Mouse (Mus musculus) layer of hippocampus, postnatal 10 days (tissue): Measurements from ENCODE around the gene Itpr1. TPM values are rescaled to one million over a fixed set of nuclear protein-coding genes. Genes with fewer than 3 reads are reported as not detected.
A peak's percentile ranks its signal among the peaks of the same experiment; 100 is the strongest.

Experiments used
- DNase-seq, 2 experiments: peaks; one replicate each; pipeline ENCODE4 v3.0.0; 2021; ENCODE audit warnings: low spot score in 2 of 2
- total RNA-seq, 2 experiments: library from RNA; stranded (reverse); gene quantifications; 2 replicates each; pipeline ENCODE4 v1.2.3; 2021

Gene Itpr1
- total RNA-seq, 2 experiments from 2014 or later, result 79.2 to 94.8 TPM

DNA sequence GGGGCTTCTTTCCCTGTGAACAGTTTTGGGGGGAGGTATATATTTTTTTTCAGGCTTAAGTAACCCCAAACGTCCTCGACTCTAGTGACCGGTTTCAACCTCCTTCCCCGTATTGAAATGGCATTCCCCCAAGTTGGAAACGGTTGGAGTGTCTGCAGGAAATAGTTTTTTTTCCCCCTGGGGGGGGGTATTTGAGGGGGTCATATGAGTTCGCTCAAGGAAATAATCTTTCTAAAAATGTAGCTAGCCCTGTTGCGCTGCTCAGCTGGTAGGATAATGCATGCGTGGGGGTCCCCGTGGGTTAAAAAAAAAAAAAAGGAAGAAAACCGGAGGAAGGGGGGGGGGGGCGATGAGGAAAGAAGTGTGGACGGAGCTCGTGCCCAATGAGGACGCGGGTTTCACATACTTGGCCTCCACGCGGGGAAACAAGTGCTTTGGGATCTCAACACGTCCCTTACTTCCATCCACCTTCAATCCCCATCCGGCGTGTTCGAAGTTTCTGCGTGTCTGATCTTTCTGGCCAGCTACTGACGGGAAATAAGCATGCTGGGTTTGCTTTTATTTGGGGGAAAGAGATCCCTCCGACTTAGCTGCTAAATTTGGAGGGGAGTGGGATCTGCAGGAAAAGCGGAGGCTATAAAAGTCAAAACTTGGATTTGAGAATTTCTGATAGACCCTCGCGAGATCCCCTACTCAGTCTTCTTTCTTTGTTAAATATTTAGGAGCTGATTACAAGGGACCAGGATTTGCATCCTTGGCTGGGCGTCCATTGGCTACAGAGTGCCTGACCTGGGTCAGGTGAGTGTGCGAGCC, 791 bp downstream of the Itpr1 start:
- peak in 1 of 2 experiments; percentile 25 for DNase-seq

- no peak for DNase-seq
These were observed 1.5 kb downstream of the Itpr1 start for GRCm38 (mm10) chr6:108214294-108214925.

GRCm38 (mm10) chr6:108216091-108216490, 3.2 kb downstream of the Itpr1 start:
- DNase-seq, result no peak

DNA sequence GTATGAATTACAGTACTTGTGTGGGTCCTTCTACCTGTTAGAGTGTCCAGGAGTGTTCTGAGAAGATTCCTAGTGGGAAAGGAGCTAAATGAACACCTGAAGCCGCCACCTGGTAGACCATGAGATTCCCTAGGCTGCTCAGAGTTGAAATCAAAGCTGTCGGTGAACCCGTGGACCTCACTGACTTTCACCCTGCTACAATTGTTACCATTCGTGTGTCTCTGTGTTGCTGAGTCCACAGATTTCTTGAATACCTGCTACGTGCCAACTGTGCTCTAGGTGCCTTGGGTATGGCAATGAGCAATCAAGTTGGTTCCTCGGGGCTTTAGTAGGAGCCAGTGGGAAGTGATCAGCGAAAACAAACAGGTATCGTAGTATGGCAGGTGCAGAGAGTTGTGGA, 3.9 kb downstream of the Itpr1 start:
- no peak for DNase-seq

- no peak for DNase-seq
These were observed 5.1 kb downstream of the Itpr1 start for GRCm38 (mm10) chr6:108217987-108218386.

DNA sequence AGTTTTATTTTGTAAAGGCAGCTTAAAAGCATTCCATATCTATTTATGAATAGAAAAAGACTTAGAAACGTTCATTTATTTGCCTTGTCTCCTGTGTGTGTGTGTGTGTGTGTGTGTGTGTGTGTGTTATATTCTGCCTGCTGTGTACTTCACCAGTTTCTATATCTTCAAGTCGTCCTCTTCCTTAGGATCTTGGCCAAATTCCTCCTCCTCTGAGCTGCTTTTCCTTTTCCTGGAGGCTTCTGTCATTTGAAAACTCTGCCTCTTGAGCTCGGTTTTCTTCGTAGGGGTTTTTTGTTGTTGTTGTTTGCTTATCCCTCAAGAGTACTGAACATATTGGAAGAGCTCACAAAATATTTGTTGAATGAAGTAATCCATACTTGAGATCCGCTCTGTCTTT, 9.5 kb downstream of the Itpr1 start:
- DNase-seq, result no peak

GRCm38 (mm10) chr6:108222875-108223274, 10.0 kb downstream of the Itpr1 start:
- DNase-seq, result no peak

- no peak for DNase-seq
These were observed 11.5 kb downstream of the Itpr1 start for GRCm38 (mm10) chr6:108224361-108224760.

DNA sequence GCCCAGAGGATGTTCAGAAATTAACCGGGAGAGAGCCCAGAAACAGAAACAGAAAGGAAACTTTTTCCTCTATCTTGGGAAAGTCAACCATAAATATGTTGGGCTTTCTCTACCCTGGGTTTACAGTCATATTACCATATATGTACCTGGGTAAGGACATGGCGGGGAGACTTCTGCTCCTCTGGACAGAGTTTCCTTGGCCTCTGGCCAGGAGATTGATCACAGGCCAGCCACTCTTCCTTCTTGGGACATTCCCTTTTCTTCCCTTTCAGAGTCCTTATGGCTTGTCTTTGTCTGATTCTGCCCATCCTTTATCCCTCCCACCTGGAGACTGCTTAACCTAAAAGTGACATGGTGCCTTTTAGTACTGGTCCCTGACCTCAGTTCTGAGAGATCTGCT, 12.1 kb downstream of the Itpr1 start:
- DNase-seq, result no peak

DNA sequence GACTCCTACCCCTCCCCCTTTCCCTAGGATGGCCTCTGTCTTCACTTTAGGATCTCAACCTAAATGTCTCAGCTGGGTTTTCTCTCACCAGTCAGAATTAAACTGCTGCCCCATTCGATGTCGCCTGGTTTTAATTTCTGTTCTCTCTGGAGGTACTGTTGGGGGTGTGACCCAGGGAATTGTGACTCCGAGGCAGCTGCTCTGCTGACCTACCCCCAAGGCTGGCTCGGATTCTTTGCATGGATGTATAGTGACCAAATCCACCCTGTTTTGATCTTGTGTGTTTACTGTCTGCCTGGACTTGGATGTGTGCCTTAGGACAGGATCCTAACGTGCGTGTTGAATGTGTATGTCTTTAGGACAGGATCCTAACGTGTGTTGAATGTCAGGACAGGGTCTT, 13.3 kb downstream of the Itpr1 start:
- DNase-seq, result no peak

GRCm38 (mm10) chr6:108227461-108227860, 14.6 kb downstream of the Itpr1 start:
- DNase-seq, result no peak

- no peak for DNase-seq
These were observed 15.2 kb downstream of the Itpr1 start for GRCm38 (mm10) chr6:108228048-108228447.

GRCm38 (mm10) chr6:108228601-108229000, 15.7 kb downstream of the Itpr1 start:
- DNase-seq, result no peak

GRCm38 (mm10) chr6:108230608-108231007, 17.7 kb downstream of the Itpr1 start:
- no peak for DNase-seq

DNA sequence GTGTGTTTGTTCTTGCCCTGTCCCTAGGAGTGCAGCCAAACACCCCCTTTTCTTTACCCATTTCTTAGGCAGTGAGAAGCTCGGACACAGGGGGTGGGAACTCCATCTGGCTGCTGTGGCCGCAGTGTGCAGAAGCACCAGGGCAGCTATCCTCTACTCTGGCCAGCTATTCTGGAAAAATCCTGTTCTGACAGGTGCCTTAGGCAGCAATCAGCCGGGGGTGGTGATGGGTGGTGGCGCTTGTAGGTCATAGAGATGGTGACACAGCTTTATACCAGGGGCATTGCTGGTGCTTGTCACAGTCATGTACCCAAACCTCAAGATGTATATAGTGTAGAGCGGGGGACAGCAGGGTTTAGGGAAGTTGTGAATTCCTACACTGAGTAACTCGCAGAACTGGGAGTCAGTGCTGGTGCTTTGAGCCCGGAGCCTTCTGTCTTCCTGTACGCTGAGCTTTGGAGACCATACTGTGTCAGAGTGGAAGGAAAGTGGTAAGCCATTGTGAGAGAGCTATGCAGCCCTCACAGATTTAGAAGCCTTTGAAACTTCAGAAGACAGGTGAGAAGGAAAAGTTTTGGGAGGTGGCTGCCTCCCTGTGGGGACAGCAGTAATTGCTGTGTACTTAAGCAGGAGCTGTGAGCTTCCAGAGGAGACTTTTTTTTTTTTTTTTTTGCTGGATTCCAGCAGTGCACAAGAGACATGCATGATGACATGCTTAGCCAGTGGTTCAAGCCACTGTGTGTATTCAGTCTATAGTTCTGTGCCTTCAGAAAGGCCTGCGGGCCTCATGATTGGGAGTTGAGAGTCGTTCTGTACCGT, 19.2 kb downstream of the Itpr1 start:
- DNase-seq, result no peak

GRCm38 (mm10) chr6:108233070-108233469, 20.2 kb downstream of the Itpr1 start:
- DNase-seq, result no peak

GRCm38 (mm10) chr6:108234536-108234935, 21.6 kb downstream of the Itpr1 start:
- DNase-seq, result no peak

- no peak for DNase-seq
These were observed 22.8 kb downstream of the Itpr1 start for GRCm38 (mm10) chr6:108235680-108236123.

DNA sequence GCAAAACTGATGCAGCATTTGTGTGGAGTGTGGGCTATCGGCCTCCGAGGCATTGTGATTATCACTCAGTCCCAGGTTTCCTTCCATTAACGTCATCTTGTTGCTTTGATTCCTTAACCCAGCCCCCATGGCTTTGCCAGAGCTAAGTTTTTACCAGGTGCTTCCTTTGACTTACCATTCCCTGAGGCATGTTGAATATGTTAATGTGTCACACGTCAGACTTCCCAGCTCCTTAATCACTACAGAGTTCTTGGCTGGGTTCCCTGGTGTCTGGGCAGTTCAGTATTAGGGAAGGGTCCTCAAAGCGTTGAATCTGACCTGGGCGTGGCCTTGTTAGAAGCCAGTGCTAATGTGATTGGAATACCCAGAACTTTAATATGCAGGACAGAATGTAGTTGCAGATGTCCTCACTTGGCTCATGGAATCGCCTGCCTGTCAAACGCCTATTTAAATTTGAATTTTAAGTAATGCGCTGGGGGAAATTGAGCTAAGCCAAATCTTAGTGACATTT, 23.6 kb downstream of the Itpr1 start:
- no peak for DNase-seq

DNA sequence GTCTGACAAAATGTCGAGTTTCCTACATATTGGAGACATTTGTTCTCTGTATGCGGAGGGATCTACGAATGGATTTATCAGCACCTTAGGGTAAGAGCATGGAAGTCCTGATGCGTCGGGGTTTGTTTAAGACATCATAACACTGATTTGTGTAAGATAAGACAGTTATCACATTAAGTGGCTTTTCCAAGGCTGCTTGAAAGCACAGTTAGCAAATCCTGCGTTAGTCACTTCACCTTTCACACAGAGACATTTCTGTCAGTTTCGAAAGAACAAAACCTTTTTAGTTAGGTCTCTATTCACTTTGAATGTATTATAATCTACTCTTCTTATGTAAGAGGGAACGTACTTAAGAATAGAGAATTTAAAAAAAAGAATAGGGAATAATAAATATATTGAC, 24.1 kb downstream of the Itpr1 start:
- DNase-seq, result no peak

GRCm38 (mm10) chr6:108237585-108237984, 24.7 kb downstream of the Itpr1 start:
- DNase-seq, result no peak

- no peak for DNase-seq
These were observed 25.1 kb downstream of the Itpr1 start for GRCm38 (mm10) chr6:108238011-108238410.
